Mouse (Mus musculus): ENCODE data around the gene Loxl3.

DNA sequence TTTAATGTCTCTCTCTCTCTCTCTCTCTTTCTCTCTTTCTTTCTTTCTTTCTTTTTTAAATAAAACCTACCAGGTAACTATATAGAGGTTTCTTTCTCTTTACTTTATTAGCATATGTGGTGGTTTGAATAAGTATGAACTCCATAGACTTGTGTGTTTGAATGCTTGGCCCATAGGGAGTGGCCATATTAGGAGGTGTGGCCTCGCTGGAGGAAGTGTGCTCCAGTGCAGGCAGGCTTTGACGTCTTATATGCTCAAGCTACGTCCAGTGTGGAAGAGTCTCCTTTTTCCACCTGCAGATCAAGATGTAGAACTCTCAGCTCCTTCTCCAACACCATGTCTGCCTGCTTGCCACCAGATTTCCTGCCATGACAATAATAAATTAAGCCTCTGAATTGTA is 14.9 kb upstream of the Loxl3 start:
- TF ChIP-seq CTCF (IDR thresholded peaks at IDR 0.05; ENCODE audit: borderline replicate concordance, extremely low read depth, insufficient read depth, insufficient read length) (no peak), POLR2A (IDR thresholded peaks at IDR 0.05; ENCODE audit: borderline replicate concordance, extremely low read depth, insufficient read depth, insufficient read length, poor library complexity, severe bottlenecking) (no peak)
